Mouse (Mus musculus) splenic B cell, adult 2 months (primary cell): ENCODE measurements at regions not wholly inside any gene's neighbourhood (a gene's known extent, or its start where the extent isn't known, plus 50 kb on each side); places are given as distances from the start of the nearest gene placed in this dataset.

Source experiments
- DNase-seq: peaks from one replicate; pipeline ENCODE4 v3.0.0-alpha.2; 2011; ENCODE audit warnings: low read depth, low spot score
- H3K27me3 ChIP-seq: 2 replicates; pipeline ENCODE4 v1.6.1; 2012; ENCODE audit warnings: mild to moderate bottlenecking, low read length, moderate library complexity, mixed read lengths; ENCODE audit not compliant: control insufficient read depth, poor library complexity, insufficient read depth, severe bottlenecking
- H3K36me3 ChIP-seq: 2 replicates; pipeline ENCODE4 v1.6.1; 2012; ENCODE audit warnings: mild to moderate bottlenecking, low read length, moderate library complexity, mixed read lengths; ENCODE audit not compliant: control insufficient read depth, poor library complexity, insufficient read depth, severe bottlenecking

DNA sequence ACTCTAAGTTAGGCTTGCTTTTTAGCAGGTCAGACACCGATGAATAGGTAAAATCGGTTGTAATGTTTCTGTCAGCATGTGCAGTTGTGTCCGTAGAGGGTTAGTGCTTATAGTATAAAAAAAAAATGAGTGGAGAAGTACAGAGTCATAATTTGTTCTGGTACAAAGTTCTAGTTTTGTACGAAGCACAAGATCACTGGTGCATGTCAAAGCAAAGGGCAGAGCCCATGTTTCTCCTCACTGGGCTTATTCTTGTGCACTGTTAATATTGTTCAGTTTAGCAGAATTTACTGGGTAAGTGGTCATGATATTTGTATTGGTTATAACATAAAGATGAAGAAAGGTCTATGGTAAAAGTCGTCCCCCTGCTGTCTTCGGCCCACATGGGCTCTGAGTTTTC, 330.4 kb upstream of the Fam241a start:
- no peak for DNase-seq
- H3K36me3 ChIP-seq = no peaks in the 10 kb centered on the region
- H3K27me3 ChIP-seq = no peaks in the 10 kb centered on the region

DNA sequence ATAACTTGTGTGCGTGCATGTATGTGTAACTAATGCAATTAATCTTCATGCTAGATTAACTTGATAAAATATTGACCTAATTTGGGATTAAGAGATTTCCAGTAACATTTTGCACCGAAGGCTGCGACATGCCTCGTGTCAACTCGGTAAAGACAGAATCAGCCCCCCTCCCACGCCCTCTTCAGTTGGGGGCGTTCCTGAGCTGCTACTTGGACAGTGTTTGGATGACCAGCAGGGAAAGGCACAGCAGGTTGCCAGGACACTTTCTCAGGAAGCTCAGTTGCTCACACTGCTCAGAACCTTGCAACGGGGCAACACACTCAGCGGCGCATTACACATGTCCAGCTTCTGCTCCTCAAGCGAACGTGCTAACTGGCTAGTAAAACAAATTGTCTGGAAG, 326.2 kb upstream of the Fam241a start:
- Histone ChIP-seq H3K36me3 (no peaks in the 10 kb centered on the region), H3K27me3 (no peaks in the 10 kb centered on the region)
- no peak for DNase-seq

DNA sequence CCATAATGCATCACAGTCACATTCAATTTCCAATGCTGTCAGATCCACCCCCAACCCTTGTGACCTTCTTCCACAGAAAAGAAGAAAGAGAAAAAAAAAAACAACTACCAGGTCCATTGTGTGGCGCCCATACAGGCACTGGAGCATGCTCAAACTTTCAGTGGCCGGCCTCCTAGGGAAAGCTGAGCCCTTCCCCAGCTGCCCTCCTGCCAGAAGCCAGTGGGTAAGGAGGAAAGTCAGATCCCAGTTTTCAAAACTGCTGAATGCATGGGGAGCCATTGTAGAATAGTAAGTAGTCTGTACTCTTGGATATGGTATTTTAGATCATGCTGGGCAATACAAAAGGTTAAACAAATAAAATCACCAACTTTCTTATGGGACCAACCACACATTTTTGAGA, 325.5 kb upstream of the Fam241a start:
- DNase-seq = no peak
- Histone ChIP-seq H3K27me3 (no peaks in the 10 kb centered on the region), H3K36me3 (no peaks in the 10 kb centered on the region)

DNA sequence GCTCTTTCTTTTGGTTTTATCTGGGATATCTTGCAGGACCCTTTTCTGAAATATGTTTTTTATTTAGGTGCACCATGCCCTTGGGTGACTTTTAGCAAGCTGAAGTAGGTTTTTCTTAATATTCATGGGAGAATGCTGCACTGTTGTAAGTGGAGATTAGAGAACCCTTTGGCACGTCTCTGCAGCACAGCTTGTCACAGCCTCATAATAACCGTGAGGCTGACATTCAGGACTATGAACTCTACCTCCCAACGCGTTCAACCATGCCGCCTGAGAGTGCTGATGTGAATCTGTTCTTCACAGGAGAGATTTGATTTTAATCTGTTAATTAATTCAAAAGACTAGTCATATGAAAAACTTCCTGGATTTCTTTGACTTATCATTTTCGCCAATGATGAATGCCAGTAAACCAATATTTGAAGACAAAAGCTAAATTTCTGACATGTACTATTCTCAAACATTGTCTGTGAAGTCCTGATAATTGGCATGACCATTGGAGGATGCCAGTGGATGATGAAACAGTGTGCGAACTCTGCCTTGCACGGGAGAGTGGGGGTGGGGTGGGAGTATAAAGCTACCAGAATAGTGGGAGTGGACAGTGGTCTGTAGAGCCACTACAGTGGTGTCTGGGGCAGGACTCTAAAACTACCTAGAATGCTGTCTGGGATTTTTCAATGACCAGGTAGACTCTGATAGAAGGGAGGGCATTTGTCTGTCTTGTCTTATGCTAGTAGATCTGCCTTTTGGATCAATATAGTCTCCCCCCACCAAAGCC, 324.8 kb upstream of the Fam241a start:
- Histone ChIP-seq H3K27me3 (no peaks in the 10 kb centered on the region), H3K36me3 (no peaks in the 10 kb centered on the region)
- no peak for DNase-seq

DNA sequence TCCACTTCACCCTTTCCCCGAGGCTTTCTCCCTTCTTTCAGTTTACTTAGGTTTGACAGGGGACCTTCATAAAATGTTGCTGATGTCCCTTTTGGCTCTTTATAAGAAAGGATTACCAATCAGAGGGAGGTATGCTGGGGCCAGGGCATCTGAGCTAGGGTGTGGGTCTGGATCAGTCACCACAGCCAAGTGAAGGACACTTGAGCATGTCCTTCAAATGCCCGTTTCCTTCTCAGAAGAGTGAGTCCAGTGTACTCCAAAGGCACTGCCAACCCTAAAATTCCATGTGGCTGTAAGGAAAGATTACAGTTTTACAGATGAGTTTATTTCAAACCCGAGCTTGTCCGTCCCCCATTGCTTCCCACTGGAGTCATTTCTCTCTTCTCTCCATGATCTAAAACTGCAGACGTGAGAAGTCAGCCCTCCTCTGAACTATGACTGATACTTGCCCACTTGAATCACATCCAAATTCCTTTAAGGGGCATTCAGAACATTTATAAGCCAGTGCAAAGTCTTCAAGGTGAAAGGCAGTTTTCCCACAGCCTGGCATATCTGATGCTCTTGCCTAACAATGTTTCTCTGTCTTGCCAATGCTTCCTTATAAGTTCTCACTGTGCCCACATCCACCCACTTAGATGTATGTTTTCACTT, 321.8 kb upstream of the Fam241a start:
- no peaks in the 10 kb centered on the region for H3K36me3 ChIP-seq
- no peak for DNase-seq
- no peaks in the 10 kb centered on the region for H3K27me3 ChIP-seq

DNA sequence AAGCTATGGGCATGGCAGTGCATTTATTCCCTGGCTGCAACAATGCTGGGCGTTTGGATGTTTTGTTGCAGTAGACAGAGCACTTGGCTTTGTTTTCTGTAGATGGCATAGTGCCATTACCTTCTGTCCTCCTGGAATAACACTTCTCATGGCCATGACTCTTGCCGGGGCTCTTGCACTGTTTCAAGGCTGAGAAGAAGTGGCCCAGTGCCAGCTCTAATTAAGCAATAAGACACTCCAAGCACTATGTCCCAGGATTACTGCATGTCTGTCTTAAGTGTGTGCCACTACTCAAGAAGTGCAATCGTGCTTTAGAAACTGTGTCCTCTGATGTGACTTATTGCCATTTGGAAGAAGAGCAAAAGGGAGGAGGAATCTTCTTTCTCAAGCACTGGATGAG, 316.1 kb upstream of the Fam241a start:
- Histone ChIP-seq H3K27me3 (no peaks in the 10 kb centered on the region), H3K36me3 (no peaks in the 10 kb centered on the region)
- DNase-seq = no peak

DNA sequence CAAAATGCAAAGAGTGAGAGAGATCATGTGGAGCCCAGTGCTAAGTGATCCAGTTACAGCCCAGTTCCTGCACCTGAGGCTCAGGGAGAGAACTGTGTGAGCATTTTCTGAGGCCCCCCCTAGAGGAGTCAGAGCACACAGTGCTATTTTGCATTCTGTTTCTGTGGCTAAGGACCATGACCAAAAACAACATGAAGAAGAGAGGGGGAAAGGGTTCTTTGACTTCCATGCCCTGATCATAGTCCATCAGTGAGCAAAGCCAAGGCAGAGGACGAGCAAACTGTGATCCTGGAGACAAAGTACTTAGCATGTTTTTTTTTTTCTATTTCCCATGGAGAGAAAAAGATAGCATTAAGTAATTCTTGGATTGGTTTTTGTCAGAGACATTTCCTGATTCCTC, 314.5 kb upstream of the Fam241a start:
- DNase-seq = no peak
- Histone ChIP-seq H3K27me3 (no peaks in the 10 kb centered on the region), H3K36me3 (no peaks in the 10 kb centered on the region)

DNA sequence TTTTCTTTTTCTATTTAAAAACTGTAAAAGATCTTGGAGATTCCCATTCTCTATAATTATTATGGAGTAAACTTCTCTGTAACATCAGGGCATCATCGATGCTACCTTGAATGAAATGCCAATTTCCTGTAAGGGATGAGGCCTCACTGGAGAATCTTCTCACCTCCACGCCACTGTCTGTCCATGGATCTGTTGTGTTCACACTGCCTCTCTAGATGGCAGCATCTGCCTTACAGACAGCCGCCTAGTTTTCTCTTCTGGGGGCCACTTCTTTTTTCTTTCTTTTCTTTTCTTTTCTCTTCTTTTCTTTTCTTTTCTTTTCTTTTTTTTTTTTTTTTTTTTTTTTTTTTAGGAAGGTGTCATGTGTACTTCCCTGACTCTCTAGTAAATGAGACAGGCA, 310.8 kb upstream of the Fam241a start:
- Histone ChIP-seq H3K27me3 (no peaks in the 10 kb centered on the region), H3K36me3 (no peaks in the 10 kb centered on the region)
- DNase-seq = no peak

DNA sequence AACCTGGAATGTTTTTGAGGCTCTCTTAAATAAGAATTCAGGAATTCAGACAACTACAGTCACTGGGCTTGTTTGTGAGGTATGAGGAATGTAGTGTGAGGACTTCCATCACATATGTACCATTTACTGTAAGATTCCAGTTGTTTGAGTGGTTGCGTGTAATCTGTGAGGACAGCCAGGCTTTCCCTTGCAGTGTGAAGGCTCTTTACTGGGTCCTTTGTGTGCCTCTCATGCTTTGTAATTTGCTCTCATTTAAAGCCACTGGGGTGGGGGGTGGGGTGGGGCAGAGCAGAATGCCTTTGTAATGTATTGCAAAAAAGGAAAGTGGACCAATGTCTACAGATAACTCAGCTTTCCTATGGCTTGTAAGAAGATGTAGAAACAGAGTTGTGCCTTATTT, 310.4 kb upstream of the Fam241a start:
- no peaks in the 10 kb centered on the region for H3K27me3 ChIP-seq
- DNase-seq = no peak

DNA sequence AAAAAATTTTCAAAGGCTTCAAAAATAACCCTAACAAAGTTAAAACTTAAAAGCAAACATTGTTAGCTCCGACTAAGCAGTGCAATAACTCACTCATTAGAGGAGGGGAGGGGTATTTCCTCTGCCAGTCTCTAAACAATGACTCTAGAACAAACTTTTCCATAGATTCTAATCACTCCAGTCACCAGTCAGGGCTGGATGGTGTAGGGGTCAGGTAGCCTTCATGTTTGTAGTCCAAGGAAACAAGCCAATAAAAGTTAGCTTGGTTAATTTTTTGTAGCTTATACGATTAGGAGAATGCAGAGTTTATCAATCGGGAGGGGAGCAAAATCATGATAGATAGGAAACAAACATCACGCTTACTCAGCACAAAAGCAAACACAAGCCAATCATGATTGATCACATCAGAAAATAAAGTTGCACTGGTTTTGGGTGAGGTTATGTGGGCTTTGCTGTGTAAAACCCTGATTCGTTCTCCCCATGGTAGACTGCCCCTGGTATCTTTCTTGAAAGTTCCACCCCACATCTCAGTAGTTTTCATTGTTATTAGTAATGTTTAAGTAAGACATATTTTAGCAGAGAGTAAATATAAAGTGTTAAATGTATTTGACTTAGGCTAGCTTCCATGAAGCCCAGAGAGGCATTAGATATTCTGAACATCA, 304.6 kb upstream of the Fam241a start:
- no peak for DNase-seq
- Histone ChIP-seq H3K27me3 (no peaks in the 10 kb centered on the region), H3K36me3 (no peaks in the 10 kb centered on the region)

More for the DNA sequence above, 310.4 kb upstream of the Fam241a start:
- H3K36me3 ChIP-seq = no peaks in the 10 kb centered on the region

DNA sequence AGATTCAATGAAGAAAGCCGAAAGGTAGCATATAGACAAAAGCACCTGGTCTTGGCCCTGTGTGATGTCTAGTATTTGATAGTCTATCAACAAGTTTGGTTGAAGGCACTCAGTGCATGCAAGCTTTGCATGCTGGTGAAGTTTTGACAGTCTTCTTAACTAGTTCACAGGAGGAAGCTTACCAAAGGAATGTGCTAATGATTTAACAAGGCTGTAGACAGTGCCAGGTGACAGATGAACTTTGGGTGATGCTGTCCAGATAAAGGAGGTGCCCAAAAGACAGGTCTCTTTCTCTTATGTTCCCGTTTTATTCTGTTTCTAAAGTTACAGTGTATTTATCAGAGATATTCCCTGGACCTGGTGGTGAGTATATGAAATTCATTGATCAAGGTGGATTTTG, 303.3 kb upstream of the Fam241a start:
- no peaks in the 10 kb centered on the region for H3K36me3 ChIP-seq
- no peaks in the 10 kb centered on the region for H3K27me3 ChIP-seq
- no peak for DNase-seq

DNA sequence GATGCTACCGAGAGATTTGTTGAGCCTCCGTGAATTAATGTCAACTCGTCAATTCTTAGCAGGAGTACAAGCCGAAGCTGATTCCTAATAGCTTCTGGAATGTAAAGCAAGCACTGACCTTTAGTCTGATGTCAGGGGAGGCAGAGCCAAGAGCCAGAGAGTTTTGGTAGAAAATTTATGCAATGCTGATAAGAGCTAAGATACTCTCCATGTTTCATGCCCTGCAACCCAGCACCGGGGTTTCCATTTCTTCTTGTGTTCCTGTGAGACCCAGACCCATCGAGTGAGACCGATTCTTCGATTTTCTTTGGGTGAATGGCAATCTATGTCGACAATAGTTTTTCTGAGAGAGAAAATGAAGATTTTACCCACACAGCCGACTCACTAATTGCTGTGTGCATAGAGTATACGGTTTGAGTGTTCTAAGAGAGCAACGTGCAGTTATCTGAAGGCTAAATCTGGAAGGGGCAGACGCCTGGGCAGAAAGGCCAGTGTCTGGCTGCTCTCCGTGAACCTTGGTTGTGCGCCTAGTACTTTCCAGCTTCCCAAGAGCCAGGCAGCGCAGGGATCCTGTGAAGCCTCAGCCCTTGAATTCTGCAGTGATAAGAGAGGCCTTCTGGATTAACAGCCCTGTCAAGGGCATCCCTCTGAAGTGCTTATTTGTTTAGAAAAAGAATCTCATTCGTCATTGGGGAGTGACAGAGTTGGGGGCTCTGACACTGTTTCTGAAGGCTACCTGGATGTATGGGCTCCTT, 296.1 kb upstream of the Fam241a start:
- DNase-seq = no peak
- Histone ChIP-seq H3K27me3 (no peaks in the 10 kb centered on the region), H3K36me3 (no peaks in the 10 kb centered on the region)

DNA sequence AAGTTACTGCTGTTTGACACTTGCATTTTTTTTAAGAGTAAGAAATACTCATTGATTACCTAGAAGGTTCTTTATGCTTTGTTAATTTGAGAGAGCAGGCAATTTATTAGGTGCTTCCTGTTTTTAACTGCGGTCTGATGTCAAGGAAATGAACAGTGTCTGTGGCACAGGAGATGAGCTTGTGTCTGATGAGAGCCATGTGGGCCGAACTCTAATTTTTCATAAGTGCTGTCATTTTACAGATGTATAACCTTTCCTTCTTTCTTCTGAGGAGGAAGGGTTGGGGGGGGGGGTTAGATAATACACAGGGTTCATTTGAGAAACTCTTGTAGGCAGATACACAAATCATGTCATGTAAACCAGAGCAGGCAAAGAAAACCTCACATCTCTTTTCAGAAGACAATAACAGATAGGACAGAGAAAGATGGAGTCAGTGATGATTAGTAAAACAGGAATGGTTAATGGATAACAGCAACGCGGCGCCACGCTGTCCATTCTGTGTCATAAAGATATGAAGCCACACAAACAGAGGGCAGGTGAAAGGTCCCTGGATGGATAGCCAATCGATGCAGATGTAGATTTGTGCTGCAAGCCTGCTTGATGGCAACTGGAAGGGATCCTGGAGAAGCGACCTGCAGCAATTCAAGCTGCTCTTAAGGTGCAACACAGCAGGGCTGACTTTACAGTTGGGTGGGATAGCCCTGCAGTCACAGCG, 291.4 kb upstream of the Fam241a start:
- Histone ChIP-seq H3K27me3 (no peaks in the 10 kb centered on the region), H3K36me3 (no peaks in the 10 kb centered on the region)
- no peak for DNase-seq

DNA sequence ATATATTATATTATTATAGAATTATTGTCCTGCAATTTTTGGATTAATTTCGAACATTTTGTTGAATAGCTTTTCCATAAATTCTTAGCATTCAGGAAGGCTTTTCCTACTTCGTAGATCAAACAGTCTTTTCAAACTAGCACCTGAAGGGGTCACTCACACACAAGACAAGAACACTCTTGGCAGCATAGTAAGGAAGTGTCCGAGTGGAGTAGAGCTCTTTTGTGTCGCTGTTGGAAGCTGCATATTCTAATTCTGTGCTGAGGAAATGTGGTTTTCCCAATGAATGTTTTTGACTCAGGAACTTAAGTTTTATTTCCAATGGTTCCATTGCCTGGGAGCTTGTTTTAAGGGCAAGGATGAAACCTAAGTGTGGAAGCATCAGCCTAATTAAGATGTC, 290.2 kb upstream of the Fam241a start:
- no peak for DNase-seq
- Histone ChIP-seq H3K27me3 (no peaks in the 10 kb centered on the region), H3K36me3 (no peaks in the 10 kb centered on the region)
